Mouse (Mus musculus) midbrain, embryonic 13.5 days (tissue): Measurements from ENCODE around the gene Fam69a. TPM values are rescaled to one million over a fixed set of nuclear protein-coding genes. Genes with fewer than 3 reads are reported as not detected.
"Not testable (repeated sequence)": the region's sequence is repeated elsewhere in the genome, so short reads cannot be mapped to it uniquely, and the experiment has no call there.

Source experiments
- ATAC-seq: fragments of 200-750 bp; cut with Nextera tagmentation; 2 replicates; pipeline ENCODE4 v1.8.0; 2017; ENCODE audit warnings: mild to moderate bottlenecking, moderate TSS enrichment, moderate library complexity
- H3K27ac ChIP-seq: fragments of 300-500 bp; sonication (generic); 2 replicates; pipeline ENCODE4 v1.5.1; 2015; ENCODE audit warnings: inconsistent platforms, mild to moderate bottlenecking, moderate library complexity
- H3K27me3 ChIP-seq: fragments of 300-500 bp; sonication (generic); 2 replicates; pipeline ENCODE4 v1.6.1; 2015; ENCODE audit warnings: mild to moderate bottlenecking, inconsistent platforms
- H3K36me3 ChIP-seq: fragments of 300-500 bp; sonication (generic); 2 replicates; pipeline ENCODE4 v1.6.1; 2015; ENCODE audit warnings: mild to moderate bottlenecking, inconsistent platforms
- H3K4me1 ChIP-seq: fragments of 300-500 bp; sonication (generic); replicated peaks from 2 replicates; pipeline ENCODE4 v1.6.1; 2015; ENCODE audit warnings: inconsistent platforms
- H3K4me2 ChIP-seq: fragments of 300-500 bp; sonication (generic); replicated peaks from 2 replicates; pipeline ENCODE4 v1.6.1; 2015; ENCODE audit warnings: moderate library complexity, mild to moderate bottlenecking, inconsistent platforms
- H3K4me3 ChIP-seq: fragments of 300-500 bp; sonication (generic); replicated peaks from 2 replicates; pipeline ENCODE4 v1.5.1; 2015; ENCODE audit warnings: mild to moderate bottlenecking, inconsistent platforms
- H3K9ac ChIP-seq: fragments of 300-500 bp; sonication (generic); replicated peaks from 2 replicates; pipeline ENCODE4 v1.6.1; 2015; ENCODE audit warnings: mild to moderate bottlenecking, inconsistent platforms
- H3K9me3 ChIP-seq: fragments of 300-500 bp; sonication (generic); 2 replicates; pipeline ENCODE4 v1.6.1; 2016; ENCODE audit warnings: mild to moderate bottlenecking, inconsistent platforms
- WGBS: fragments of 180-500 bp; shearing (Covaris S2); methylation state at CpG from one replicate; pipeline ENCODE4 v1.1.7; 2015; 5-methylcytosine and 5-hydroxymethylcytosine counted together
- polyA plus RNA-seq: library from polyadenylated mRNA; unstranded; fragments of >200 nt; fragmentation: Nextera tagmentation; extraction: Ambion mirVana; gene quantifications from 2 replicates; pipeline ENCODE4 v1.2.1, GENCODE M21; 2015

The Fam69a gene
- polyA plus RNA-seq, 1 experiment from 2014 or later = 36.0 TPM

- H3K4me3 ChIP-seq, H3K4me2 ChIP-seq, H3K36me3 ChIP-seq, ATAC-seq, H3K27me3 ChIP-seq, H3K27ac ChIP-seq, H3K4me1 ChIP-seq, H3K9me3 ChIP-seq, H3K9ac ChIP-seq: not testable (repeated sequence)
- WGBS = 78% methylated on average over 1 of the region's 1 CpGs
Measured at GRCm38 (mm10) chr5:107938483-107938882, 48.4 kb downstream of the Fam69a start.

GRCm38 (mm10) chr5:107936625-107937389 lies 50.1 kb downstream of the Fam69a start:
- H3K27ac ChIP-seq = no peak overlapping the region
- H3K9ac ChIP-seq = no peak overlapping the region
- no peak overlapping the region for H3K4me3 ChIP-seq
- H3K36me3 ChIP-seq = no peaks in the 10 kb centered on the region
- ATAC-seq = no peak
- peaks cover 3% of the 10 kb centered on the region; the same call in 1 of the 2 replicates for H3K4me1 ChIP-seq
- H3K27me3 ChIP-seq = no peaks in the 10 kb centered on the region
- H3K9me3 ChIP-seq = no peaks in the 10 kb centered on the region
- WGBS = 91% methylated on average over 10 of the region's 10 CpGs
- no peak overlapping the region for H3K4me2 ChIP-seq

DNA sequence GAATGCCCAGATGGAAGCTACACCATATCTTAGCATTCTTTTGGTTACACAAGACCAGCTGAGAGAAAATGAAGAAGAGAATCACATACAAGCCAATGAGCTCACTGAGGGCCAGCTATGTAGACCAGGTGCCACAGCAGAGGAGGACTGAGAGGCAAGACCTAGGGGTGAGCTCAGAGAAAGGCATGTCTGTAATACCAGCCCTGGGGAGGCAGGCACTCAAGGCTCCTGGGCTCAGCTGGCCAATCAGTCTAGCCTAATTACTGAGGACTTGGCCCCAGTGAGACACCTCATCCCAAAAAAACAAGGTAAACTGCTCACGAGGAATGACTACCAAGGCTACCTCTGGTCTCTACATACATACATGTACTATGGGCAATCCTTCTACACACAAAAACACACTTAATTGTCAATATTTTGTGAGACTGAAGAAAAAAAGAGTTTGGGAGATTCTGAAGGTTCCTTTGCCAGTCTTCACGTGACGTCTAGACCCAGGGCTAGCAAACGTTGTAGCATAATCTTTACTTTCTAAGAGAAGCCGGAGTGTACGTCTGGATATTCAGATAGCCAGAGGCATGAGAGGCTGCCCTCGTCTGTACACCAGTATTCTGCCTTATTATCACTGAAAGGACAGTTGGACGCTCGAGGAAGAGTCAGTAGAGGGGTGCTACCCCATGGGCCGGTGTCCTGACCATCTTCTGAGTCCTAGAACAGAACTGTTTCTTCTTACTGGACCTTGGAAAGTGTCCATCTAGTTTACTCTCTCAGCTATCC lies 51.9 kb downstream of the Fam69a start:
- WGBS = 92% methylated on average over 10 of the region's 10 CpGs
- no peak overlapping the region for H3K9ac ChIP-seq
- H3K36me3 ChIP-seq = no peaks in the 10 kb centered on the region
- no peak overlapping the region for H3K4me2 ChIP-seq
- no peak overlapping the region for H3K27ac ChIP-seq
- peaks cover 3% of the 10 kb centered on the region; the same call in 1 of the 2 replicates for H3K4me1 ChIP-seq
- H3K27me3 ChIP-seq = no peaks in the 10 kb centered on the region
- no peaks in the 10 kb centered on the region for H3K9me3 ChIP-seq
- H3K4me3 ChIP-seq = no peak overlapping the region
- ATAC-seq = no peak

DNA sequence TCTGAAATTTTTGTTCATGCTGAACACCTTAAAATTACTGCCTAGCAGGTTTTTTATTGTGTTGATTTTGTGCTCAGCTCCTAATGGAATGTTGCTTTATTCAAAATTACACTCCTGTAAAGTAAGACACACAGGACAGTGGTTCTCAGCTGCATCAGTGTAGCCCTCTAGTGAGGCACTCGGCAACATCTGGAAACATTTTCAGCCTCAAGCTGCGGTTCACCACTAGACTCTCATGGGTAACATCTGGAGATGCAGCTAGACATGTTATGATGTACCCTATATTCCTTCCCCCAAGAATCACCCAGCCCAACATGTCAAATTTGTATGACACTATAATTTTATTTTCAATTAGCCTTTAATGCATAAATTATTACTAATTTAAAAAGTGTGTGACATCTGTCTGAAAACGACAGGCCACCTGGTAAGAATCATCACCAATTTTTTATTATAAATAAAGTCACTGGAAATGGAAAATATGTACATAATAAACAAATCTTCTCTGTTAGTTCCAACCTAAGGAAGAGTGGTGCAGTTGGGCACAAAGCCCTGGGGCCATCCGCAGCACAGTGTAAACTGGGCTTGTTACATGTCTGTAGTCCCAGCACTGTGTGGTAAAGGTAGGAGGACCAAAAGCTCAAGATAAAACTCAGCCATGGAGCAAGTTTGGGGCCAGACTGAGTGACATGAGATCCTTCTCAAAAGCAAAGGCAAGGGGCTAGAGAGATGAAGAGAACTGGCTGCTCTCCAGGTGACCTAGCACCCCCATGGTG lies 53.5 kb downstream of the Fam69a start:
- H3K27ac ChIP-seq = no peak overlapping the region
- no peaks in the 10 kb centered on the region for H3K9me3 ChIP-seq
- H3K4me1 ChIP-seq = peaks cover 3% of the 10 kb centered on the region; the same call in 1 of the 2 replicates
- H3K27me3 ChIP-seq = no peaks in the 10 kb centered on the region
- ATAC-seq = no peak
- no peak overlapping the region for H3K4me2 ChIP-seq
- H3K36me3 ChIP-seq = no peaks in the 10 kb centered on the region
- WGBS = 89% methylated on average over 4 of the region's 4 CpGs
- H3K9ac ChIP-seq = no peak overlapping the region
- no peak overlapping the region for H3K4me3 ChIP-seq

DNA sequence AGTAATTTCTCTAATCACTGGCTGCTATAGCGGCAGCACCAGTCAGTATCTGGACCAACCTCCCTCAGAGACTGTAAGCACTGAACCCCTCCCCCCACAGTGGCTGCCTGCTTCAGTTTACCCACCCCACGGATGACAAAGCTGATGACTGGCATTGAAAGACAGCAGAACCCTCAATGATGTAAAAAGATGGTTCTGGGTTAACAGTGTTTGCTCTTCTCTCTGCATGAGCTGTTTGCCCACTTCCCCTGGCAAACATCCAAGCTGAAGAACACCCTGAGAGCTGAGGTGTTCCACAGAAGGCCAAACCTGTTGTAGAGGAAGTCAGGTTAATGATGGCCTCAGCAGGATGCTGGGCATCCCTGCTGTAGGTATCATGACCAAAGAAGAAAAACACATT lies 54.3 kb downstream of the Fam69a start:
- H3K4me2 ChIP-seq = no peak overlapping the region
- WGBS = 55% methylated on average over 2 of the region's 2 CpGs
- H3K36me3 ChIP-seq = no peaks in the 10 kb centered on the region
- no peak overlapping the region for H3K27ac ChIP-seq
- H3K27me3 ChIP-seq = no peaks in the 10 kb centered on the region
- H3K4me1 ChIP-seq = peaks cover 3% of the 10 kb centered on the region; the same call in 1 of the 2 replicates
- no peak overlapping the region for H3K9ac ChIP-seq
- ATAC-seq = no peak
- no peak overlapping the region for H3K4me3 ChIP-seq
- H3K9me3 ChIP-seq = no peaks in the 10 kb centered on the region

DNA sequence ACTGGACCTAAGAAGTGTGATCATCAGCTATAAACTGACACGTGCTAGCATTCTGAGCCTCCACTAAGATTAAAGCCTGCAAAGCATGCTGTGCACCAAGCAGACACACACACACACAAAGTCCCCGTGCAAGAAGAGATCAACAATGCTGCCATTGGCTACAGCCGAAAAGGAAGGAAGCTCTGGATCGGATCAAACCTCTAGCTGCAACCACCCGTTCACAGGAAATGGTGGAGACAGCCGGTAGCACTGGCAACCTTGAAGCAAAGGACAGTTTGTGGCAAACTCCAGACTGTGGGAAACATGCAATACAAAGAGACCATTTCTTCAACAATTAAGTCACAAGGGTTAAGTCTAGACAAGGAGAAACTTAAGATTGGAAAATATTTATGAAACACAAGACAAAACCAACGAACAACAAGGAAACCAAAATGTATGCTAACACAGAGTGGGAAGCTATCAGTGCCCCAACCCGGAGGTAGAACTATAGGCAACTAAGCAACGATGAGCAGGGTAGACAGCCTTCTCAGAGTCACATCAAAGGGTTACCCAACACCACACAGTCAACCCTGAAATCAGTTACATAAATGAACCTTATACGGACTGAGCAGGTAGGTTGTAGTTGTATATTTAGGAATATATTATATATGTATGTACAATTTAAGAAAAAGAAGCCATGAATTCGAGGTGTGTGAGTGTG lies 60.2 kb downstream of the Fam69a start:
- Histone ChIP-seq H3K4me1 (0 out of 2 replicates have a peak, but pooled peaks cover 2% of the 10 kb centered on the region), H3K4me3 (no peak overlapping the region), H3K4me2 (no peak overlapping the region), H3K9me3 (no peaks in the 10 kb centered on the region), H3K9ac (no peak overlapping the region), H3K36me3 (no peaks in the 10 kb centered on the region), H3K27ac (no peak overlapping the region), H3K27me3 (no peaks in the 10 kb centered on the region)
- 90% methylated on average over 11 of the region's 11 CpGs for WGBS
- ATAC-seq = no peak

- H3K9ac ChIP-seq = no peak overlapping the region
- no peaks in the 10 kb centered on the region for H3K36me3 ChIP-seq
- H3K27ac ChIP-seq = no peak overlapping the region; the same call in 1 of the 2 replicates
- ATAC-seq = no peak
- 0 out of 2 replicates have a peak, but pooled peaks cover 2% of the 10 kb centered on the region for H3K4me1 ChIP-seq
- no peak overlapping the region for H3K4me2 ChIP-seq
- H3K4me3 ChIP-seq = no peak overlapping the region
- WGBS = 65% methylated on average over 8 of the region's 8 CpGs
- no peaks in the 10 kb centered on the region for H3K9me3 ChIP-seq
- H3K27me3 ChIP-seq = no peaks in the 10 kb centered on the region
Measured at GRCm38 (mm10) chr5:107924564-107924963, 62.3 kb downstream of the Fam69a start.

- Histone ChIP-seq H3K4me1 (0 out of 2 replicates have a peak, but pooled peaks cover 2% of the 10 kb centered on the region), H3K36me3 (0 out of 2 replicates have a peak, but pooled peaks cover 3% of the 10 kb centered on the region), H3K4me3 (no peak overlapping the region), H3K27me3 (no peaks in the 10 kb centered on the region), H3K9ac (no peak overlapping the region), H3K4me2 (no peak overlapping the region), H3K27ac (no peak overlapping the region), H3K9me3 (no peaks in the 10 kb centered on the region)
- 86% methylated on average over 1 of the region's 1 CpGs for WGBS
- no peak for ATAC-seq
Measured at GRCm38 (mm10) chr5:107922836-107923235, 64.0 kb downstream of the Fam69a start.

GRCm38 (mm10) chr5:107921400-107922252 lies 65.3 kb downstream of the Fam69a start:
- WGBS = 83% methylated on average over 2 of the region's 2 CpGs
- no peak overlapping the region for H3K4me2 ChIP-seq

GRCm38 (mm10) chr5:107915280-107915679 lies 71.6 kb downstream of the Fam69a start:
- Histone ChIP-seq H3K4me2 (no peak overlapping the region), H3K4me1 (no peaks in the 10 kb centered on the region), H3K36me3 (peaks cover 3% of the 10 kb centered on the region; the same call in 1 of the 2 replicates), H3K9ac (0 out of 2 replicates have a peak overlapping the region, but pooled peaks have one; percentile 19), H3K4me3 (no peak overlapping the region), H3K27ac (no peak overlapping the region), H3K9me3 (no peaks in the 10 kb centered on the region), H3K27me3 (no peaks in the 10 kb centered on the region)
- WGBS = 35% methylated on average over 4 of the region's 4 CpGs
- ATAC-seq = no peak

More at GRCm38 (mm10) chr5:107921400-107922252, 65.3 kb downstream of the Fam69a start:
- H3K27ac ChIP-seq = no peak overlapping the region
- ATAC-seq = peak; percentile 69
- H3K4me1 ChIP-seq = 0 out of 2 replicates have a peak, but pooled peaks cover 2% of the 10 kb centered on the region
- H3K9me3 ChIP-seq = no peaks in the 10 kb centered on the region
- no peak overlapping the region for H3K9ac ChIP-seq
- H3K36me3 ChIP-seq = 0 out of 2 replicates have a peak, but pooled peaks cover 3% of the 10 kb centered on the region
- no peak overlapping the region for H3K4me3 ChIP-seq
- no peaks in the 10 kb centered on the region for H3K27me3 ChIP-seq
